Mouse (Mus musculus): ENCODE results near the gene Tsg101. TPM values are rescaled to one million over a fixed set of nuclear protein-coding genes. Genes with fewer than 3 reads are reported as not detected.

The Tsg101 gene
- polyA plus RNA-seq, 1 experiment from 2014 or later, result 169 TPM

GRCm38 (mm10) chr7:46957831-46958691 lies 38.3 kb upstream of the Tsg101 start, which contains the start of gene Uevld:
Gene Uevld (minus strand): TSS chr7:46958527.
- TF ChIP-seq CTCF (IDR thresholded peaks at IDR 0.05; ENCODE audit: low read depth), result peak; percentile 48
- Histone ChIP-seq H3K27me3 (ENCODE audit: insufficient read depth, low read length) (no peaks in the 10 kb centered on the region), H3K36me3 (ENCODE audit: insufficient read depth, low read length) (peaks cover 8% of the 10 kb centered on the region; the same call in 1 of the 2 replicates), H3K4me2 (ENCODE audit: low read length) (peak within 1 kb of the TSS; percentile 88), H3K27ac (peak within 1 kb of the TSS; percentile 50; the same call in 1 of the 2 replicates), H3K9me3 (replicated peaks; ENCODE audit: low read length) (no peaks in the 10 kb centered on the region), H3K4me3 (replicated peaks; ENCODE audit: low read depth, low read length) (peak within 1 kb of the TSS; percentile 83), H3K9ac (ENCODE audit: low read depth, low read length) (peak within 1 kb of the TSS; percentile 78), H3K4me1 (replicated peaks; ENCODE audit: insufficient read depth, low read length) (no peaks in the 10 kb centered on the region)
- DNase-seq (ENCODE audit: low spot score) (peak; percentile 94), ATAC-seq (replicated peaks; ENCODE audit: low FRiP score, low read depth) (peak; percentile 92)
- under 1% methylated on average over 51 of the region's 51 CpGs for WGBS

GRCm38 (mm10) chr7:46935847-46936246 lies 16.1 kb upstream of the Tsg101 start:
- H3K9ac ChIP-seq (ENCODE audit: low read depth, low read length), result no peak overlapping the region
- peak; percentile 68 for TF ChIP-seq CTCF (IDR thresholded peaks at IDR 0.05; ENCODE audit: low read depth)
- H3K4me3 ChIP-seq (replicated peaks; ENCODE audit: low read depth, low read length), result no peak overlapping the region
- H3K4me2 ChIP-seq (ENCODE audit: low read length), result no peak overlapping the region
- H3K27me3 ChIP-seq (ENCODE audit: insufficient read depth, low read length), result no peaks in the 10 kb centered on the region
- no peak overlapping the region for H3K27ac ChIP-seq
- peak; percentile 61; the same call in 1 of the 2 replicates for ATAC-seq (replicated peaks; ENCODE audit: low FRiP score, low read depth)
- H3K4me1 ChIP-seq (replicated peaks; ENCODE audit: insufficient read depth, low read length), result no peaks in the 10 kb centered on the region
- H3K9me3 ChIP-seq (replicated peaks; ENCODE audit: low read length), result no peaks in the 10 kb centered on the region
- H3K36me3 ChIP-seq (ENCODE audit: insufficient read depth, low read length), result peaks cover 35% of the 10 kb centered on the region
- peak; percentile 45 for DNase-seq (ENCODE audit: low spot score)
- WGBS, result 40% methylated on average over 4 of the region's 4 CpGs

- Histone ChIP-seq H3K4me3 (replicated peaks; ENCODE audit: low read depth, low read length) (no peak overlapping the region), H3K27ac (no peak overlapping the region), H3K4me2 (ENCODE audit: low read length) (no peak overlapping the region), H3K9ac (ENCODE audit: low read depth, low read length) (no peak overlapping the region), H3K36me3 (ENCODE audit: insufficient read depth, low read length) (peaks cover 37% of the 10 kb centered on the region), H3K9me3 (replicated peaks; ENCODE audit: low read length) (no peaks in the 10 kb centered on the region), H3K4me1 (replicated peaks; ENCODE audit: insufficient read depth, low read length) (no peaks in the 10 kb centered on the region), H3K27me3 (ENCODE audit: insufficient read depth, low read length) (no peaks in the 10 kb centered on the region)
- WGBS, result 64% methylated on average over 8 of the region's 8 CpGs
- no peak for TF ChIP-seq CTCF (IDR thresholded peaks at IDR 0.05; ENCODE audit: low read depth)
- ATAC-seq (replicated peaks; ENCODE audit: low FRiP score, low read depth) (no peak), DNase-seq (ENCODE audit: low spot score) (peak; percentile 4)
Measured at GRCm38 (mm10) chr7:46934788-46935187, 15.0 kb upstream of the Tsg101 start.

- Histone ChIP-seq H3K27ac (no peak overlapping the region), H3K4me1 (replicated peaks; ENCODE audit: insufficient read depth, low read length) (no peaks in the 10 kb centered on the region), H3K4me2 (ENCODE audit: low read length) (no peak overlapping the region), H3K27me3 (ENCODE audit: insufficient read depth, low read length) (no peaks in the 10 kb centered on the region), H3K9me3 (replicated peaks; ENCODE audit: low read length) (no peaks in the 10 kb centered on the region), H3K4me3 (replicated peaks; ENCODE audit: low read depth, low read length) (no peak overlapping the region), H3K9ac (ENCODE audit: low read depth, low read length) (no peak overlapping the region), H3K36me3 (ENCODE audit: insufficient read depth, low read length) (peaks cover 15% of the 10 kb centered on the region)
- ATAC-seq (replicated peaks; ENCODE audit: low FRiP score, low read depth), result no peak
- 94% methylated on average over 3 of the region's 3 CpGs for WGBS
- DNase-seq (ENCODE audit: low spot score), result no peak
- no peak for TF ChIP-seq CTCF (IDR thresholded peaks at IDR 0.05; ENCODE audit: low read depth)
Measured at GRCm38 (mm10) chr7:46931370-46931769, 11.6 kb upstream of the Tsg101 start.

- Histone ChIP-seq H3K4me2 (ENCODE audit: low read length) (no peak overlapping the region), H3K9ac (ENCODE audit: low read depth, low read length) (no peak overlapping the region), H3K27ac (no peak overlapping the region), H3K4me3 (replicated peaks; ENCODE audit: low read depth, low read length) (no peak overlapping the region), H3K4me1 (replicated peaks; ENCODE audit: insufficient read depth, low read length) (no peaks in the 10 kb centered on the region), H3K27me3 (ENCODE audit: insufficient read depth, low read length) (no peaks in the 10 kb centered on the region), H3K9me3 (replicated peaks; ENCODE audit: low read length) (no peaks in the 10 kb centered on the region), H3K36me3 (ENCODE audit: insufficient read depth, low read length) (peaks cover 15% of the 10 kb centered on the region)
- no peak for DNase-seq (ENCODE audit: low spot score)
- no peak for ATAC-seq (replicated peaks; ENCODE audit: low FRiP score, low read depth)
- 94% methylated on average over 5 of the region's 5 CpGs for WGBS
- TF ChIP-seq CTCF (IDR thresholded peaks at IDR 0.05; ENCODE audit: low read depth), result no peak
Measured at GRCm38 (mm10) chr7:46928291-46928690, 8.5 kb upstream of the Tsg101 start.

- no peak for TF ChIP-seq CTCF (IDR thresholded peaks at IDR 0.05; ENCODE audit: low read depth)
- Histone ChIP-seq H3K4me1 (replicated peaks; ENCODE audit: insufficient read depth, low read length) (peaks cover 8% of the 10 kb centered on the region), H3K4me2 (ENCODE audit: low read length) (no peak overlapping the region), H3K27me3 (ENCODE audit: insufficient read depth, low read length) (no peaks in the 10 kb centered on the region), H3K4me3 (replicated peaks; ENCODE audit: low read depth, low read length) (no peak overlapping the region), H3K9me3 (replicated peaks; ENCODE audit: low read length) (no peaks in the 10 kb centered on the region), H3K36me3 (ENCODE audit: insufficient read depth, low read length) (no peaks in the 10 kb centered on the region), H3K27ac (no peak overlapping the region), H3K9ac (ENCODE audit: low read depth, low read length) (no peak overlapping the region)
- WGBS, result 55% methylated on average over 4 of the region's 4 CpGs
- DNase-seq (ENCODE audit: low spot score) (peak; percentile 2), ATAC-seq (replicated peaks; ENCODE audit: low FRiP score, low read depth) (no peak)
Measured at GRCm38 (mm10) chr7:46922075-46922474, 2.3 kb upstream of the Tsg101 start.

Measured in kidney, postnatal 0 days (tissue).